Mouse (Mus musculus) embryonic facial prominence, embryonic 14.5 days (tissue): ENCODE data around the gene Ctsz. TPM values are rescaled to one million over a fixed set of nuclear protein-coding genes. Genes with fewer than 3 reads are reported as not detected.

Experiments
- ATAC-seq: fragments of 200-750 bp; cut with Nextera tagmentation; 2 replicates; pipeline ENCODE4 v1.8.0; 2017; ENCODE audit warnings: low read depth, moderate number of reproducible peaks, moderate TSS enrichment
- DNase-seq: peaks from one replicate; pipeline ENCODE4 v3.0.0-alpha.2; 2015; ENCODE audit warnings: low spot score
- H3K27ac ChIP-seq: fragments of 300-500 bp; sonication (generic); replicated peaks from 2 replicates; pipeline ENCODE4 v1.5.1; 2014; ENCODE audit warnings: low read depth, mild to moderate bottlenecking, low read length, moderate library complexity
- H3K27me3 ChIP-seq: fragments of 300-500 bp; sonication (generic); replicated peaks from 2 replicates; pipeline ENCODE4 v1.6.1; 2014; ENCODE audit warnings: low read length; ENCODE audit not compliant: control insufficient read depth, insufficient read depth
- H3K36me3 ChIP-seq: fragments of 300-500 bp; sonication (generic); 2 replicates; pipeline ENCODE4 v1.6.1; 2014; ENCODE audit warnings: low read length, mixed read lengths; ENCODE audit not compliant: control insufficient read depth, insufficient read depth
- H3K4me1 ChIP-seq: fragments of 300-500 bp; sonication (generic); 2 replicates; pipeline ENCODE4 v1.6.1; 2014; ENCODE audit warnings: antibody characterized with exemption, low read length; ENCODE audit not compliant: control insufficient read depth, insufficient read depth
- H3K4me2 ChIP-seq: fragments of 300-500 bp; sonication (generic); 2 replicates; pipeline ENCODE4 v1.6.1; 2014; ENCODE audit warnings: low read depth, mild to moderate bottlenecking, low read length, moderate library complexity, mixed read lengths
- H3K4me3 ChIP-seq: fragments of 300-500 bp; sonication (generic); 2 replicates; pipeline ENCODE4 v1.5.1; 2014; ENCODE audit warnings: low read depth, mild to moderate bottlenecking, low read length
- H3K9ac ChIP-seq: fragments of 300-500 bp; sonication (generic); 2 replicates; pipeline ENCODE4 v1.6.1; 2014; ENCODE audit warnings: low read depth, mild to moderate bottlenecking, low read length, moderate library complexity, mixed read lengths
- H3K9me3 ChIP-seq: fragments of 300-500 bp; sonication (generic); 2 replicates; pipeline ENCODE4 v1.6.1; 2016; ENCODE audit warnings: low read length; ENCODE audit not compliant: control insufficient read depth
- WGBS: fragments of 180-500 bp; shearing (Covaris S2); extraction: QIAGEN DNeasy Blood & Tissue Kit; methylation state at CpG from one replicate; pipeline ENCODE4 v1.1.7; 2014; 5-methylcytosine and 5-hydroxymethylcytosine counted together
- polyA plus RNA-seq: library from polyadenylated mRNA; unstranded; fragments of >200 nt; fragmentation: Nextera tagmentation; extraction: Ambion mirVana; gene quantifications from 2 replicates; pipeline ENCODE4 v1.2.1, GENCODE M21; 2014

The Ctsz gene
- polyA plus RNA-seq, 1 experiment from 2014 or later: 202 TPM

- Histone ChIP-seq H3K9me3 (no peaks in the 10 kb centered on the region), H3K27ac (no peak overlapping the region), H3K36me3 (peaks cover 65% of the 10 kb centered on the region), H3K9ac (no peak overlapping the region), H3K27me3 (no peaks in the 10 kb centered on the region), H3K4me1 (peaks cover 7% of the 10 kb centered on the region; the same call in 1 of the 2 replicates), H3K4me3 (no peak overlapping the region), H3K4me2 (no peak overlapping the region)
- 84% methylated on average over 6 of the region's 6 CpGs for WGBS
- ATAC-seq (peak; percentile 16; the same call in 1 of the 2 replicates), DNase-seq (peak; percentile 13)
Observed at GRCm38 (mm10) chr2:174421107-174421506, 17.7 kb downstream of the Ctsz start.

GRCm38 (mm10) chr2:174415731-174416310, 23.0 kb downstream of the Ctsz start, which contains the start of gene Nelfcd:
Gene Nelfcd, plus strand, starts transcription at chr2:174415804.
- H3K9ac ChIP-seq: peak within 1 kb of the TSS; percentile 93
- WGBS: under 1% methylated on average over 38 of the region's 40 CpGs
- no peaks in the 10 kb centered on the region for H3K27me3 ChIP-seq
- peak within 1 kb of the TSS; percentile 87 for H3K4me2 ChIP-seq
- ATAC-seq: peak; percentile 94
- no peak within 1 kb of the TSS for H3K27ac ChIP-seq
- H3K9me3 ChIP-seq: no peaks in the 10 kb centered on the region
- H3K4me3 ChIP-seq: peak within 1 kb of the TSS; percentile 95
- H3K4me1 ChIP-seq: peaks cover 7% of the 10 kb centered on the region; the same call in 1 of the 2 replicates
- peaks cover 12% of the 10 kb centered on the region for H3K36me3 ChIP-seq
- DNase-seq: peak; percentile 97

- ATAC-seq (peak; percentile 9; the same call in 1 of the 2 replicates), DNase-seq (no peak)
- 55% methylated on average over 12 of the region's 18 CpGs for WGBS
- H3K9me3 ChIP-seq: no peaks in the 10 kb centered on the region
- no peaks in the 10 kb centered on the region for H3K27me3 ChIP-seq
- peak overlapping the region; percentile 95 for H3K4me3 ChIP-seq
- H3K4me1 ChIP-seq: peaks cover 7% of the 10 kb centered on the region; the same call in 1 of the 2 replicates
- peak overlapping the region; percentile 87 for H3K4me2 ChIP-seq
- peaks cover 5% of the 10 kb centered on the region for H3K36me3 ChIP-seq
- H3K9ac ChIP-seq: no peak overlapping the region
- H3K27ac ChIP-seq: no peak overlapping the region
Observed at GRCm38 (mm10) chr2:174415001-174415730, 23.7 kb downstream of the Ctsz start.

GRCm38 (mm10) chr2:174413127-174413526, 25.7 kb downstream of the Ctsz start:
- peaks cover 7% of the 10 kb centered on the region; the same call in 1 of the 2 replicates for H3K4me1 ChIP-seq
- no peak overlapping the region for H3K4me3 ChIP-seq
- no peak overlapping the region for H3K4me2 ChIP-seq
- no peaks in the 10 kb centered on the region for H3K36me3 ChIP-seq
- H3K27ac ChIP-seq: no peak overlapping the region
- no peaks in the 10 kb centered on the region for H3K27me3 ChIP-seq
- no peaks in the 10 kb centered on the region for H3K9me3 ChIP-seq
- H3K9ac ChIP-seq: no peak overlapping the region
- DNase-seq (no peak), ATAC-seq (no peak)
- 71% methylated on average over 4 of the region's 7 CpGs for WGBS

- ATAC-seq: no peak
- WGBS: 37% methylated on average over 2 of the region's 2 CpGs
Observed at GRCm38 (mm10) chr2:174410222-174410621, 28.6 kb downstream of the Ctsz start.

GRCm38 (mm10) chr2:174400396-174400795, 38.4 kb downstream of the Ctsz start:
- Histone ChIP-seq H3K4me3 (no peak overlapping the region), H3K27me3 (no peaks in the 10 kb centered on the region), H3K9ac (no peak overlapping the region), H3K9me3 (no peaks in the 10 kb centered on the region), H3K27ac (no peak overlapping the region), H3K4me2 (no peak overlapping the region), H3K36me3 (no peaks in the 10 kb centered on the region), H3K4me1 (no peaks in the 10 kb centered on the region)
- DNase-seq: no peak
- no peak for ATAC-seq
- WGBS: 60% methylated on average over 4 of the region's 4 CpGs

More at GRCm38 (mm10) chr2:174410222-174410621, 28.6 kb downstream of the Ctsz start:
- Histone ChIP-seq H3K27me3 (no peaks in the 10 kb centered on the region), H3K9me3 (no peaks in the 10 kb centered on the region), H3K4me3 (no peak overlapping the region), H3K4me1 (no peaks in the 10 kb centered on the region), H3K9ac (no peak overlapping the region), H3K27ac (no peak overlapping the region), H3K4me2 (no peak overlapping the region), H3K36me3 (no peaks in the 10 kb centered on the region)
- DNase-seq: no peak

GRCm38 (mm10) chr2:174397881-174398280, 41.0 kb downstream of the Ctsz start:
- no peak overlapping the region for H3K4me2 ChIP-seq
- H3K27ac ChIP-seq: no peak overlapping the region
- no peaks in the 10 kb centered on the region for H3K36me3 ChIP-seq
- H3K4me1 ChIP-seq: no peaks in the 10 kb centered on the region
- no peak overlapping the region for H3K4me3 ChIP-seq
- no peak for DNase-seq
- H3K27me3 ChIP-seq: no peaks in the 10 kb centered on the region
- 87% methylated on average over 6 of the region's 6 CpGs for WGBS
- no peaks in the 10 kb centered on the region for H3K9me3 ChIP-seq
- H3K9ac ChIP-seq: no peak overlapping the region
- no peak for ATAC-seq

- DNase-seq (no peak), ATAC-seq (no peak)
- 89% methylated on average over 1 of the region's 1 CpGs for WGBS
- H3K27ac ChIP-seq: no peak overlapping the region
- peaks cover under 1% of the 10 kb centered on the region; the same call in 1 of the 2 replicates for H3K9me3 ChIP-seq
- no peak overlapping the region for H3K4me3 ChIP-seq
- no peak overlapping the region for H3K9ac ChIP-seq
- H3K4me2 ChIP-seq: no peak overlapping the region
- no peaks in the 10 kb centered on the region for H3K36me3 ChIP-seq
- H3K4me1 ChIP-seq: no peaks in the 10 kb centered on the region
- H3K27me3 ChIP-seq: no peaks in the 10 kb centered on the region
Observed at GRCm38 (mm10) chr2:174397065-174397464, 41.8 kb downstream of the Ctsz start.
